Mouse (Mus musculus): ENCODE results near the gene Rbm4b.

DNA sequence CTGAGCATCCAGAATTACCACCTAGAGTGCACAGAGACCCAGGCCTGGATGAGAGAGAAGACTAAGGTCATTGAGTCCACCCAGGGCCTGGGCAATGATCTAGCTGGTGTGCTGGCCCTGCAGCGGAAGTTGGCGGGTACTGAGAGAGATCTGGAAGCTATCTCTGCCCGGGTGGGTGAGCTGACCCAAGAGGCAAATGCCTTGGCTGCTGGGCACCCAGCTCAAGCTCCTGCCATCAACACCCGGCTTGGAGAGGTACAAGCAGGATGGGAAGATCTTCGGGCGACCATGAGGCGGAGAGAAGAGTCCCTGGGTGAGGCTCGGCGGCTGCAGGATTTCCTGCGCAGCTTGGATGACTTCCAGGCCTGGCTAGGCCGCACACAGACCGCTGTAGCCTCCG is 18.4 kb upstream of the Rbm4b start:
- TF ChIP-seq CTCF (IDR thresholded peaks at IDR 0.05; ENCODE audit: borderline replicate concordance, insufficient read depth, low read length) (no peak), POLR2A (IDR thresholded peaks at IDR 0.05; ENCODE audit: low read depth, low read length) (no peak)
